Mouse (Mus musculus) 416B (cell line): ENCODE measurements at regions not wholly inside any gene's neighbourhood (a gene's known extent, or its start where the extent isn't known, plus 50 kb on each side); places are given as distances from the start of the nearest gene placed in this dataset.

Experiments used
- DNase-seq: peaks from one replicate; pipeline ENCODE4 v3.0.0; 2011; ENCODE audit warnings: low read depth

DNA sequence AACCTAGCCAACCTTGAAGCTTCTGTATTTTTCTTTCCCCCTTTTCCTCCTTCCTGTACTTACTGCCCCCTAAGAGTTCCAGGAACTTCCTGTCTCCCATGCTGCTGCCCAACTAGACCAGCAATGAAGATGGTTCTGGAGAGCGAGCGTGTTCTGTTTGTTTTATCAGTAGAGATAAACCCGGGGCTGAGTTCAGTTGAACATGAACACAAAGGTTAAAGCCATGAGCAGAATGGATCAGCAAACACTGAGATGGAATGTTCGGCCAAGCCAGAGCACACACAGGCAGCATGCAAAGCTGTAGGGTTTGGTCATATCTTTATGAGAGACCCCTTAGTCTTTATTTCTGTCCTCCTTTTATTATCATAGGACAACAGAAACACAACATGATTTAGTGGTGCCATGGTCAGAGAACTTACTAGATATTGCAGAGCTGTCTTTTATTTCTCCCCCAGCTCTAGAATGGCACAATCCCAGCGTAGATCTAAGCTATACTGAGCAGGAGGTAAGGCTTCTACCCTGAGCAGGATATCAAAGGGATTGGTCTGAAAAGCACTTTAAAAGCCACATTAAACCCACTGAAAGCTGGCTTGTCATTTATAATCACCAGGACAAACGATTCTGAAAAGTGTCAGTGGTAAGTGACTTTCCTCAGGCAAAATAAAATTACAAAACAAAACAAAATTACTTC, 105.9 kb upstream of the Peli1 start:
- no peak for DNase-seq

- no peak for DNase-seq
Measured at GRCm38 (mm10) chr11:20985771-20986170, 105.3 kb upstream of the Peli1 start.

DNA sequence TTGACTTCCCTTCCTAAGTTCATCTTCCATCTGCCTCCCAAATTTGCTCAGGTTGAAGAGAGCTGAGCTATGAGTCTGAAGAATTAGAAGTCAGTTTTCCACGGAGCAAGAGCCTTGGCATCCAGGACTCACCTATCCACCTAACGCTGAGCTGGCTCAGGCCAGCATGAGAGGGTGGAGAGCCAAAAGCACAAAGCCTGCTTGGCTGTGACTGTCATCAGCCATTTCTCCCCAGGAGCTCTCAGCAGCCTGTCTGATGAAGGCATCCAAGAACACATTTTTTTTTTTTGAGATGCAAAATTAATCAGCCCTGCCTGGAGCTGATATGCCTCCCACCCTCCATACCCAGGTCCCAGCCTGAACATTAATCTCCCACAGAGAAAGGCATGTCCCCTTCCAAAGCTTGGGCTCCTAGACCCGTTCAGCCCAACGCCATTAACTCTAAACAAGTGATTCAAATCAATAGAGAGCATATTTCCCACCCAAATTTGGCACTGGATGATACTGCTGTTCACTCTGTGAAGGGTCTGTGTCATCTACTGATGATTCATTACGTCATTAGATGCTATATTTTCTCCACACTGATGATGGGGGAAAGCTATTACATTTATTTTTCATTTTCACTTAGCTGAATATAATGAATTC, 103.8 kb upstream of the Peli1 start:
- DNase-seq: no peak

DNA sequence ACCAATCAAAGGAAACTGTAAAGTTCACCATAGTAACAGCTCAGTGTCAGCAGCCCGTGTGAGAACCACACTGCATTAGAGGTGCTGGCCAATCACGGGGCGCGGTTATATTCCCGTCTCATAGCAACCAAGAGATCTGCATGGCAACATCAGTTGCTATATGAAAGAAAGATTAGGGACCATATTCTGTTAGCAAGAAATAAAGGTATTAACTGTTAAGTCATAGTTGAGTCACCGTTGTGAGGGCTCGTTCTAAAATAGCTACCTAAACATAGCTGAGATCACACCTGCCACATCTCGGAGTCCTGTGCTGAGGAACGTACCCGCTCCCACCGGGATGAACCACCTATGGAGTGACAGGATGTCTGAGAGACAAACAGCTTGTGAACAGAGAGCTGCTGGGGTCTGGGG, 103.2 kb upstream of the Peli1 start:
- no peak for DNase-seq

GRCm38 (mm10) chr11:20988871-20989270, 102.2 kb upstream of the Peli1 start:
- DNase-seq: no peak

DNA sequence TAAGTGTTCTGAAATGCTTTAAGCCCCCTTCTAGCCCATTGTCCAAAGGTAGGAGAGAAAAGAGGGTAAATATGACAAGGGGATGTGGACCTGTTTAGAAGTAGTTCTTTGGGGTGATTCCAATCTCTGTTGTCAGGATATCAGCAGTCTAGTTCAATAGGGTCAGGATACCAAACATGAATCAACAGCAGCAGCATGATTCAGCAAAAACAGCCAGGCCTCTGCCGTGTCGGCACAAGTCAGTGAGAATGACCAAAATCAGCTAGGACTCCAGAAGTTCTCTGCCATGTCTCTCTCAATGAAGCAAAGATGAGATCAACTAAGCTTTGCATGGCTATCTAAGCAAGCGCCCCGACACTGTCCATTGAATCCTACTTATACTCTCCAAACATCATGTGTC, 97.5 kb upstream of the Peli1 start:
- no peak for DNase-seq

DNA sequence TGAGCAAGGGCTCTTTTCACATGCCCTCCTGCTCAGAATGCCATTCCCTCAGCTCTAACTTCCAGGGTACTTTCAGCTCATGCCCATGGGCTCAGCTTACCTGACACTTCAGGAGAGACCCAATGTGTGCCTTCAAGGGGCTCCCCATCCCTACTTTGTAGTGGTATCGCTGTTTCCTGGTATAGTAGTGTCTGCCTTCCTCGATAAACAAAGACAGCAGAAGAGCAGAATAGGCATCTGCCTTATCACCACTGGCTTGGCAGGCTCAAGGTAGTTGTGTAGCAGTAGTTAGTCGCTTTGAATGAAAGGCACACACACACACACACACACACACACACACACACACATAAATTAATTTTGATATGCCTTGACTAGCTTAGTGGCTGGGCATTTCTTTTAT, 89.7 kb upstream of the Peli1 start:
- no peak for DNase-seq

DNA sequence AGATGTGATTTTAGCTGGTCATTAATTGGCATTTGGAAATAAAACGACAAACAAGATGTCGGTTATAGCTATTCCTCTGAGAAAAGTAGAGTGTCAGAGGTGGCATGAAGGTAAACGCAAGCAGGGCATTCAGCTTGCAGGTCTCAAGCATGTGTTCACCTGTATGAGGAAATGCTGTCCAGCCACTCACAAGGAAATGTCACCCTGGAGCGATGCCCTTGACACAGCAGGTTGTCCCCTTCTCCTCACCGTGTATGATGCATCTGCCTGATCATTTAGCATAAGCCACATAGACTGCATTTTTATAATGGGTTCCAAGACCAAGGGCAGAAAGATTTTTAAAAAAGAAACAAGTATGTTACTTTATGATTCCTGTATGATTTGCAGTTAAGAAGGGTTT, 83.9 kb upstream of the Peli1 start:
- DNase-seq: no peak

DNA sequence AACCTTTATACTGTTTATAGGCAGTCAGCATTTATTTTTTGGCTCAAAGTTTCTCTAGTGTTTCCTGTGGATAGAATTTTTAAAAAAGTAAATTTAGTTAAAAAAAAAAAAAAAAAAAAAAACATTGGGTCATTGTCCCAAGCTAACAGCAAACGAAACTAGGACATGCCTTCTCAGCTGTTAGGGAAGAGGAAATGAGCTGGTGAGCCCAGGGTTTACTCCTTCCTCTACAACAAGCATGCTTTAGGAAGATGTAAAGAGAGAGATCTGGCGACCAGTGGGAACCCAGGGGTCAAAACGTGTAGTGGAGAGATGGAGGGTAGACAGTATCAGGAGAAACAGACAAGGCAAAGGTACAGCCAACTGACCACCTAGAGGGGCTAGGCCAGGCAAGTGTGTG, 81.6 kb upstream of the Peli1 start:
- DNase-seq: no peak

- no peak for DNase-seq
Measured at GRCm38 (mm10) chr11:21010867-21011266, 80.2 kb upstream of the Peli1 start.

GRCm38 (mm10) chr11:21014250-21014649, 76.8 kb upstream of the Peli1 start:
- no peak for DNase-seq

DNA sequence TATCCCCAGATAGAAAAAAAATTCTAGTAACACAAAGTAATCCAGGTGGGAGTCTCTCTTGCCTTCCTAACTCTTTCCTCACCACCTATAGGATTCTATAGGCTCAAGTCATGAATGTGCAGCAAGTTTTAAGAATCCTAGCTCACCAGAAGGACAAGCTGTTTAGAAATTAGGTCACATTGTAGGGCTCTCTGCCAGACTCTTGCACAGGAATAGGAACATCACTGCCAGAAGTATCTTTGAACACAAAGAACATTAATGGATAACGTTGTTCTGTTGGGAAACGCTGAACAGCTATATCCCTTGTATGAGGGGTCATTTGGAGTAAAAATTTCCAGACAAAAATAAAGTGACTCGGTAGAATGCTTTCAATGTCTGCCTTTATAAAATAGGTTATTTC, 75.6 kb upstream of the Peli1 start:
- no peak for DNase-seq

DNA sequence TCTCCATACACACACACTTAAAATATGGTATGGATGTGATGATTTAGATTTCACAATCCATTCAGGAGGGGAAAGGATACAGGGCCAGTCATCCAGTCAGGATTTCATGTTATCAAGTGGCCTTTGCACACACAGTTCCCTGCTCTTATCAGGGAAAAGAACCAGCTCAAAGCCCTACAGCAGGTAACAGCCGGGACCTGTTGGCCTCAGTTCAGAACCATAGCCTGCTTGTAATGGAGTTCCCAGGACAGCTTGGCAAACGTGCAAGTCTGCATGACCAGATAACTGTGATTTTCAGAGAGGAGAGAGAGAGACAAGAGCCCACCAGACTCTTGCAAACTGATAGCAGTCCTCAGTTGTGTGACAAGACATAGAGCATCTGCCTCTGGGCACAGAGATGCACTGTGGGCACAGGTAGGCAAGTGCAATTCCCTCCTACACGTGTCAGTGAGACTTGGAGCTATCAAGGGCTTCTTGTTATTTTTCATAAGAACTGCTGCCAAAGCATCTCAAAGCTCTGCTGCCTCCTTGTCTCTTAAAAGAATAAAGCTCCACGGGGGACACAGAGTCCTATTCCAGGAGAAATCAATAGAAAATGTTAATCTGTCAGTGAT, 74.9 kb upstream of the Peli1 start:
- DNase-seq: no peak

DNA sequence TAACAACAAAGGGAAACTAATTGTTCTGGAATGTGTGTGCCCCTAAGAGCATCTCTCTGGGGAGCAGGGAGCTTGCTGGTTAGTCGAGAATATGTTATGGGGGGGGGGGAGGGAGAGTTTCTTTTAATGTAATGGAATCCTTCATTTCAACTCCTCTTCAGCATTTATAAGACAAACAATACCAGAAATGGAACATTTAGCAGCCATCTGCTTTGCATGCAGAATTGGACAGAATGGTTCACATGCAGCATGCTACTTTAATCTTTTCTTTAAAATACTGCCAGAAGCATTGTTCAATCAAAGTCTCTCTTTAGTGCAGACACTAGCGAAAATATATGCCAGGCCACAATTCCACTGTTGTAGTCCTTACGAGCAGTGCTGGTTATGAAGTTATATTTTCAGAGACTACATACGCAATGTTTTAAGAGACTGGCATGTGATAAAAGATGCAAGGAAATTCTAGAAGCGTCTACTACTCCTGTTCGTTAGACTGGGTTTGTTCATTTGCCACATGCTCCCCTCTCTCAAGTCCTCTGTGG, 74.2 kb upstream of the Peli1 start:
- no peak for DNase-seq

GRCm38 (mm10) chr11:21019829-21020228, 71.3 kb upstream of the Peli1 start:
- DNase-seq: no peak

DNA sequence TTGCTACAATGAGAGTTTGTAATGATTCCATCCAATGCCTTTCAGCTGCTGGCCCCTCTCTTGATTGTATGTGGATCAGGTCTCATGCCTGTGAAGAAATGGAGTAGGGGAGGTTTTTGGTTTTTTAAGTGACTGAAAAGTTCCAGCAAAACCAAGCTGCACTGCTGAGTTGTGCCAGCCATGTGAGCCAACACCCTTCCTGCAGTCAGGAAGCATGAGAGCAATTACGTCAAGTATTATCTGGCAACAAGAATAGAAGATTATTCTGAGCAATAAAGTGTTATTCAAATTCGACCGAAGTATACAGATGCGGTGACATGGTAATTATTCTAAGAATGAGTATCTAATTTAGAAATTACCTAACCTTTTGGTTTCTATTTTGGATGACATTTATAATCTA, 67.0 kb upstream of the Peli1 start:
- DNase-seq: no peak

GRCm38 (mm10) chr11:21024521-21024920, 66.6 kb upstream of the Peli1 start:
- DNase-seq: peak; percentile 8

GRCm38 (mm10) chr11:21027299-21027698, 63.8 kb upstream of the Peli1 start:
- no peak for DNase-seq

GRCm38 (mm10) chr11:21030362-21030761, 60.7 kb upstream of the Peli1 start:
- peak; percentile 5 for DNase-seq

- DNase-seq: no peak
Measured at GRCm38 (mm10) chr11:21031816-21032215, 59.3 kb upstream of the Peli1 start.

GRCm38 (mm10) chr11:21033234-21033822, 57.8 kb upstream of the Peli1 start:
- DNase-seq: no peak

- peak; percentile 25 for DNase-seq
Measured at GRCm38 (mm10) chr11:21033823-21034401, 57.2 kb upstream of the Peli1 start.
